ENCODE assay signal across 1 mouse cellular context in genomic region chr15:102669571-102669970, GRCm38 (mm10).
TF ChIP-seq lines count a peak whose summit lies in the region.

No protein-coding gene starts in this region.

TF ChIP-seq in CH12.LX, 34 proteins besides CTCF, POLR2A, EP300 and RAD21 (continued from another document):
- TF ChIP-seq MYC (IDR thresholded peaks at IDR 0.05; ENCODE audit: low read depth, low read length) (peak; percentile 46; the same call in 1 of the 2 replicates), PAX5 (IDR thresholded peaks at IDR 0.05; ENCODE audit: low read length) (no peak), NRF1 (IDR thresholded peaks at IDR 0.05; ENCODE audit: low read depth, low read length) (no peak), ELF1 (IDR thresholded peaks at IDR 0.05; ENCODE audit: low read depth, low read length) (no peak), CHD2 (IDR thresholded peaks at IDR 0.05; ENCODE audit: low read length) (no peak), TBP (conservative IDR thresholded peaks at IDR 0.05; ENCODE audit: low read depth, low read length) (no peak), SMC3 (IDR thresholded peaks at IDR 0.05; ENCODE audit: low read depth, low read length) (no peak), POLR2AphosphoS2 (IDR thresholded peaks at IDR 0.05; ENCODE audit: low read depth, low read length) (0 out of 2 replicates have a peak, but pooled peaks have one; percentile 2), JUN (IDR thresholded peaks at IDR 0.05; ENCODE audit: insufficient read depth, low read depth, low read length) (no peak), MEF2A (IDR thresholded peaks at IDR 0.05; ENCODE audit: borderline replicate concordance, low read depth, low read length) (no peak), USF1 (IDR thresholded peaks at IDR 0.05; ENCODE audit: low read depth, low read length) (no peak), ZMIZ1 (IDR thresholded peaks at IDR 0.05; ENCODE audit: low read depth, low read length) (no peak), TCF12 (IDR thresholded peaks at IDR 0.05; ENCODE audit: low read depth, low read length) (no peak), ZC3H11A (IDR thresholded peaks at IDR 0.05; ENCODE audit: low read depth, low read length) (no peak), ZNF384 (IDR thresholded peaks at IDR 0.05; ENCODE audit: low read depth, low read length) (no peak), RCOR1 (conservative IDR thresholded peaks at IDR 0.05; ENCODE audit: low read depth, low read length) (no peak)
